Mouse (Mus musculus): ENCODE results near the gene Olfr56. TPM values are rescaled to one million over a fixed set of nuclear protein-coding genes. Genes with fewer than 3 reads are reported as not detected.
"Not testable (repeated sequence)": the region's sequence is repeated elsewhere in the genome, so short reads cannot be mapped to it uniquely, and the experiment has no call there.

Olfr56 gene
- polyA plus RNA-seq, 1 experiment from 2014 or later, result 0.14 TPM

DNA sequence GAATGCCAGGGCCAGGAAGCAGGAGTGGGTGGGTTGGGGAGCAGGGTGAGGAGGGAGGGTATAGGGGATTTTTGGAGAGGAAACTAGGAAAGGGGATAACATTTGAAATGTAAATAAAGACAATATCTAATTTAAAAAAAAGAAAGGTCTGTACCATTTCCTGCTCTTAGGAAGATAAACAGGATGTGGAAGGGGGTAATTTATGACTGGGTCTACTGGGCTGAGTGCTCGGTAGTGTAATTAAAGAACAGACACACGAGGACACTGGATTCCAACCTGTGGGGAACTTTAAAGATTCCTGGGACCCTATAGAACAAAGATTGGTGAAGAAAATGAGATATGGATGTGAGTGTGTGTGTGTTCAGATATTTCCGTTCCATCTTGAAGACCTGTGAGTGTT lies 4.2 kb downstream of the Olfr56 start:
- H3K9ac ChIP-seq (ENCODE audit: low read depth, low read length); H3K9me3 ChIP-seq (ENCODE audit: control insufficient read depth, low read length); H3K27me3 ChIP-seq (ENCODE audit: control insufficient read depth, insufficient read depth, low read length); H3K36me3 ChIP-seq (ENCODE audit: control insufficient read depth, insufficient read depth, low read length); H3K4me3 ChIP-seq (ENCODE audit: low read depth, low read length); ATAC-seq (ENCODE audit: low FRiP score); H3K27ac ChIP-seq (ENCODE audit: low read depth, low read length); H3K4me1 ChIP-seq (replicated peaks; ENCODE audit: control insufficient read depth, insufficient read depth, low read length); H3K4me2 ChIP-seq (replicated peaks; ENCODE audit: low read depth, low read length); DNase-seq (ENCODE audit: low spot score): not testable (repeated sequence)
- WGBS, result no CpG with 5 or more reads among the region's 3 CpGs

DNA sequence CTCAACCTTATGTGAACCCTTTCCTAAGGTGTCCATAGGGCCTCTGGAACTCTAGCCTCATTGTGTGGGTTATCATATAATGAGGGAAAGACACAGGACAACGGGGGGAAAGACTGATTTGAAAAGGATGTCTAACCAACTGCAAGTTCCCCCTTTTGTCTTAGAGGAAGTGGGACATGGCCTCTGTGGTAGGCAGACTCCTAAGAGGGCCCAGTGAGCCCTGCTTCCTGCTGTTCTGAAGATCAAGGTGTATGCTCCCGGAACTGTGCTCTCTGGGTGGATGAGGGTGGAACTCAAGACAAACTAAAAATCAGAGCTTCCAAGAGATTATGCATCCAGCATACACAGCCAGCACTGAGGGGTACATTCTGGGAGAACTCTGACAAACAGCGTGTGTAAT lies 9.5 kb downstream of the Olfr56 start:
- not testable (repeated sequence) for H3K27me3 ChIP-seq (ENCODE audit: control insufficient read depth, insufficient read depth, low read length); H3K4me2 ChIP-seq (replicated peaks; ENCODE audit: low read depth, low read length)
- WGBS, result 88% methylated on average over 2 of the region's 3 CpGs

DNA sequence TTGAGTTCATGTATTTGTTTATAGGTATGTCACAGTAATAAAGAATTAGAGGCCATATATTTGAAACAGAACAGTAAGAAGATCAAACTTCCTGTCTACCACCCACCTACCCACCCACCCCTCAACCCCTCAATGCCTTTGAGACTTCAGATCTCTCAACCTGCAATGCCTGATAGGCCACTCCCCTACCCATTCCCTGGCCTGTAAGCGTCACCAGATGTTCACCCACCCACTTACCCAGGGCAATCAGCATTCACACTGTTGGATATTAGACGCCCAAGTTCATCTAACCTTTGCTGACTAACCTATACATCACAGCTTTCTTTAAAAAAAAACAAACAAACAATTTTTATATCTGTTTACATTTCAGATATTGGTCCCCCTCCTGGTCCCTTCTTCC lies 11.3 kb downstream of the Olfr56 start:
- not testable (repeated sequence) for H3K27ac ChIP-seq (ENCODE audit: low read depth, low read length); ATAC-seq (ENCODE audit: low FRiP score); H3K27me3 ChIP-seq (ENCODE audit: control insufficient read depth, insufficient read depth, low read length); H3K4me2 ChIP-seq (replicated peaks; ENCODE audit: low read depth, low read length); H3K36me3 ChIP-seq (ENCODE audit: control insufficient read depth, insufficient read depth, low read length); H3K9me3 ChIP-seq (ENCODE audit: control insufficient read depth, low read length); H3K4me3 ChIP-seq (ENCODE audit: low read depth, low read length); H3K4me1 ChIP-seq (replicated peaks; ENCODE audit: control insufficient read depth, insufficient read depth, low read length); DNase-seq (ENCODE audit: low spot score); H3K9ac ChIP-seq (ENCODE audit: low read depth, low read length)
- WGBS, result 82% methylated on average over 1 of the region's 2 CpGs

More for the DNA sequence above, 9.5 kb downstream of the Olfr56 start:
- not testable (repeated sequence) for H3K27ac ChIP-seq (ENCODE audit: low read depth, low read length); H3K4me1 ChIP-seq (replicated peaks; ENCODE audit: control insufficient read depth, insufficient read depth, low read length); DNase-seq (ENCODE audit: low spot score); H3K4me3 ChIP-seq (ENCODE audit: low read depth, low read length); H3K9me3 ChIP-seq (ENCODE audit: control insufficient read depth, low read length); H3K36me3 ChIP-seq (ENCODE audit: control insufficient read depth, insufficient read depth, low read length); H3K9ac ChIP-seq (ENCODE audit: low read depth, low read length); ATAC-seq (ENCODE audit: low FRiP score)

DNA sequence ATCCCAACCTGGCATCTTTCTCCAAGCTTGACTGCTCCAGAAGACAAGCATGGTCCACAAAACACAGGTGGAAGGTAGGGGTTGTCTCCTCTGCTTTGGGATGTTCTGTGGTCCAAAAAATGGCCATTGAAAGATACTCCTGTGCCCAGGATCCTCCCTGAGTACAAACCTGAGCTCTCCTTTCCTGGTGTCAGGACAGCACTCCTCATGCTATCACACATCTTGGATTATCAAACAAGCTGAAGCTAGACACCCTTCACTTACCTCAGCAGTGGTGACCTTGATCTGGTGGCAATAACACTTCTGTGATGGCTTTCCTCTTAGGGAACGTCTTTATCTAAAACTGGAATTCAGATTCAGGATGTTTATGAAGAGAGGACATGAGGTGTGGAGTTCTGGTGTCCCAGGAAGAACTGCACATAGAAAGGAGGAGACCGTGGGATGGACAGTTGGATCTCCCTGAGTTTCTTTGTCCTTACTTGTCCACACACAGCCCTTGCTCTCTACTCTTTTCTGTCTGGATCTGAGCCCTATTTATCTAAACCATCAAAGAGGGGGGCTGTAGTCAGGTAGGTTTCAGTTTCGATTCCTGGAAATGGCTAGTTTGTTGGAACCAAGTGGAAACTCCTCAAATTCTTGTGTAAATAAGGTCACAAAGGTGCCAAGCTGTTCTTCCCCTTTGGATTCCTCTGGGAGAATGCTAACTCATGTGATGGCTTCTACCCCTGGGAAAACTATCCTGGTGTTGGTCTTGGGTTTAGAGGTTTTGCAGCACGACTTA lies 13.2 kb downstream of the Olfr56 start, which contains the start of gene Gm12185:
Gm12185 (minus strand) TSS at position 487 of the 781 bp plus-strand sequence.
- not testable (repeated sequence) for ATAC-seq (ENCODE audit: low FRiP score); DNase-seq (ENCODE audit: low spot score); H3K36me3 ChIP-seq (ENCODE audit: control insufficient read depth, insufficient read depth, low read length); H3K4me3 ChIP-seq (ENCODE audit: low read depth, low read length); H3K4me1 ChIP-seq (replicated peaks; ENCODE audit: control insufficient read depth, insufficient read depth, low read length); H3K27me3 ChIP-seq (ENCODE audit: control insufficient read depth, insufficient read depth, low read length); H3K9ac ChIP-seq (ENCODE audit: low read depth, low read length); H3K27ac ChIP-seq (ENCODE audit: low read depth, low read length); H3K4me2 ChIP-seq (replicated peaks; ENCODE audit: low read depth, low read length); H3K9me3 ChIP-seq (ENCODE audit: control insufficient read depth, low read length)
- WGBS, result 72% methylated on average over 4 of the region's 4 CpGs

DNA sequence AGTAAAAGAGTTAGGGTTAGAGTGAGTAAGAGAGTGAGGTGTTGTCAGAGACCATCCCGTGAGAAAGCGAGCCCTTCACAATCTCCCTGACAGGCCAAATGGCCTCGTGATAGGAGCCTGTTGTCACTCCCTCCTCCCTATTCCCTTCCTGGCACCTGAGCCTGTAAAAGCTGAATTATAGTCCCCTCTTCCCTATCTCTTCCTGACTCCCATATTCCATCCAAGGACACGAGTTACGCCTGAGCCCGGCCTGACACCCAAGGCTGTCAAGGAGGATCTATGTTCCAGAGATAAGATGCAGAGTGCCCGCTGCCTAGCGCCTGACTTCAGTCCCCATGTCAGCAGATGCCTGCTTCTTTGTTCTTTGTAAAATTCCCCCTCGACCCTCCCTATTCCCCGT lies 14.6 kb downstream of the Olfr56 start:
- not testable (repeated sequence) for H3K4me3 ChIP-seq (ENCODE audit: low read depth, low read length); ATAC-seq (ENCODE audit: low FRiP score); DNase-seq (ENCODE audit: low spot score); H3K36me3 ChIP-seq (ENCODE audit: control insufficient read depth, insufficient read depth, low read length); H3K27ac ChIP-seq (ENCODE audit: low read depth, low read length); H3K9me3 ChIP-seq (ENCODE audit: control insufficient read depth, low read length); H3K4me2 ChIP-seq (replicated peaks; ENCODE audit: low read depth, low read length); H3K4me1 ChIP-seq (replicated peaks; ENCODE audit: control insufficient read depth, insufficient read depth, low read length); H3K27me3 ChIP-seq (ENCODE audit: control insufficient read depth, insufficient read depth, low read length); H3K9ac ChIP-seq (ENCODE audit: low read depth, low read length)
- 61% methylated on average over 10 of the region's 10 CpGs for WGBS

DNA sequence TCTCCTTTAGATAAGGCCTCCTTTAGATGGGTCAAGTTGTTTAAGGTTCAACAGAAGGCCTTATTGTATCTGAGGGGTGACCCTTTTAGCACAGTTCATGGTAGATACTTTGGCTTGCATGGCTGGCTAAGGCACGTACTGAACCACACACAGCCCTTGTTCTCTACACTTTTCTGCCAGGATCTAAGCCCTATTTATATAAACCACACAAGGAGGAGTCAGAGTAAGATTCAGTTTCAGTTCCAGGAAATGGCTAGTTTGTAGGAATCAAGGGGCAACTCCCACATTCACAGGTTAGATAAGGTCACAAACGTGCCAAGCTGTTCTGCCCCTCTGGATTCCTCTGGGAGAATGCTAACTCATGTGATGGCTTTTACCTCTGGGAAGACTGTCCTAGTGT lies 15.3 kb downstream of the Olfr56 start, which contains the start of gene Tgtp1:
Tgtp1 (minus strand) TSS at position 155 of the 400 bp plus-strand sequence.
- not testable (repeated sequence) for H3K4me1 ChIP-seq (replicated peaks; ENCODE audit: control insufficient read depth, insufficient read depth, low read length); H3K36me3 ChIP-seq (ENCODE audit: control insufficient read depth, insufficient read depth, low read length); H3K9me3 ChIP-seq (ENCODE audit: control insufficient read depth, low read length); H3K27ac ChIP-seq (ENCODE audit: low read depth, low read length); H3K4me2 ChIP-seq (replicated peaks; ENCODE audit: low read depth, low read length); H3K27me3 ChIP-seq (ENCODE audit: control insufficient read depth, insufficient read depth, low read length); DNase-seq (ENCODE audit: low spot score); ATAC-seq (ENCODE audit: low FRiP score); H3K4me3 ChIP-seq (ENCODE audit: low read depth, low read length); H3K9ac ChIP-seq (ENCODE audit: low read depth, low read length)
- WGBS, result 51% methylated on average over 2 of the region's 2 CpGs

DNA sequence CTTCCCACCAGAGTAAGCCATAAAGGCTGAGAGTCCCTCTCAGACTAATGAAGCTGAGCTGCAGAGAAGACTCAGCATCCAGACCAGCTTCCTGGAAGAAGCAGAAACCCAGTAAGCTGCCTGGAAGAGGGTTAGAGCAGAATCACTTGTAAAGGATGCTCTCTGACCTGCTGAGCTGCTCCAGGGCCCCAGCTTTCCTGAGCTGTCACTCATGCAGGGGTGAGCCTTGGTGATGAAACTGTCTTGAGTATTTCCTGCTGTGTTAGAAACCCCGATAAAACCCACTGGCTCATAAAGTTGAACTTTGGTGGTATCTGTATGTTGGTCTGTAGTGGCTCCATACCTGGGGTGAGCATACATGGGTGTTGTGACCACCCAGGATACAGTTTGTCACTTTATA lies 21.7 kb downstream of the Olfr56 start:
- WGBS, result 75% methylated on average over 1 of the region's 1 CpGs

DNA sequence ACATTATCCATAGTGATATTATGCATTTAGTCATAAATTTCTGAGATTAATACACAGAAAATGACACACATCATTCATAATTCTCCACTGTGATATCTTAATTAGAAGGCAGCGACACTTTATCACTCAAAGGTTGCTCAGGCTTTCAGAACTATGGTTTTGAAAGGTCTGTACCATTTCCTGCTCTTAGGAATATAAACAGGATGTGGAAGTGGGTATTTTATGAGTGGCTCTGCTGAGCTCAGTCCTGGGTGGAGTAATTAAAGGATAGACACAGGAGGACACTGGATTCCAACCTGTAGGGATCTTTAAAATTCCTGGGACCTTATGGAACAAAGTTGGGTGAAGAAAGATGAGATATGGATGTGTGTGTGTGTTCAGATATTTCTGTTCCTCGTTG lies 27.6 kb downstream of the Olfr56 start:
- not testable (repeated sequence) for H3K9ac ChIP-seq (ENCODE audit: low read depth, low read length); ATAC-seq (ENCODE audit: low FRiP score); H3K4me3 ChIP-seq (ENCODE audit: low read depth, low read length); H3K27me3 ChIP-seq (ENCODE audit: control insufficient read depth, insufficient read depth, low read length); H3K27ac ChIP-seq (ENCODE audit: low read depth, low read length); DNase-seq (ENCODE audit: low spot score); H3K4me2 ChIP-seq (replicated peaks; ENCODE audit: low read depth, low read length); H3K9me3 ChIP-seq (ENCODE audit: control insufficient read depth, low read length); H3K4me1 ChIP-seq (replicated peaks; ENCODE audit: control insufficient read depth, insufficient read depth, low read length); H3K36me3 ChIP-seq (ENCODE audit: control insufficient read depth, insufficient read depth, low read length)
- WGBS, result 80% methylated on average over 2 of the region's 2 CpGs

More for the DNA sequence above, 21.7 kb downstream of the Olfr56 start:
- not testable (repeated sequence) for H3K36me3 ChIP-seq (ENCODE audit: control insufficient read depth, insufficient read depth, low read length); H3K4me1 ChIP-seq (replicated peaks; ENCODE audit: control insufficient read depth, insufficient read depth, low read length); H3K9me3 ChIP-seq (ENCODE audit: control insufficient read depth, low read length); DNase-seq (ENCODE audit: low spot score); H3K27me3 ChIP-seq (ENCODE audit: control insufficient read depth, insufficient read depth, low read length); H3K27ac ChIP-seq (ENCODE audit: low read depth, low read length); H3K4me3 ChIP-seq (ENCODE audit: low read depth, low read length); H3K9ac ChIP-seq (ENCODE audit: low read depth, low read length); ATAC-seq (ENCODE audit: low FRiP score); H3K4me2 ChIP-seq (replicated peaks; ENCODE audit: low read depth, low read length)

DNA sequence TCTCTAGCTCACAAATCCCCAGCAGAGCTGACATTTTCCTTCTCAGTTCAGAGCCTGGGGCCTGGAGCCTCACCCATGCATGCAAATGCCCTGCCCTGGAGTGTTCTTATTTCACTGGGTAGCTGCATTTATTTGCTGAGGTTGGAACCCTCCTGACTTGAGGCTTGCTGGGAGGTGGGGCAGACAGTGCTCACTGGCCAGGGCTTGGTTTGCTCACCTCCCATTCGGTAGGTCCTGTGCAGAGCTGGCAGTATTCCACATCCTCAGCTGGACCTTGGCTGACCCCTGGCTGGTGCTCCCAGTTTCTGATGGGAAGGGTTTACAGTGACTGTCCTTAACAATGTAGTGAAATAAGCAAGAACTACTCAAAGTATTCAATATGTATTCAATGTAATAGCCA lies 28.1 kb downstream of the Olfr56 start:
- DNase-seq (ENCODE audit: low spot score); H3K4me3 ChIP-seq (ENCODE audit: low read depth, low read length); H3K4me2 ChIP-seq (replicated peaks; ENCODE audit: low read depth, low read length); H3K4me1 ChIP-seq (replicated peaks; ENCODE audit: control insufficient read depth, insufficient read depth, low read length); H3K9ac ChIP-seq (ENCODE audit: low read depth, low read length); H3K9me3 ChIP-seq (ENCODE audit: control insufficient read depth, low read length); ATAC-seq (ENCODE audit: low FRiP score); H3K27ac ChIP-seq (ENCODE audit: low read depth, low read length); H3K36me3 ChIP-seq (ENCODE audit: control insufficient read depth, insufficient read depth, low read length); H3K27me3 ChIP-seq (ENCODE audit: control insufficient read depth, insufficient read depth, low read length): not testable (repeated sequence)
- 30% methylated on average over 1 of the region's 1 CpGs for WGBS
